Mouse (Mus musculus): ENCODE results near the gene Olfr66.
A peak's percentile ranks its signal among the peaks of the same experiment; 100 is the strongest.

Gene Olfr66

DNA sequence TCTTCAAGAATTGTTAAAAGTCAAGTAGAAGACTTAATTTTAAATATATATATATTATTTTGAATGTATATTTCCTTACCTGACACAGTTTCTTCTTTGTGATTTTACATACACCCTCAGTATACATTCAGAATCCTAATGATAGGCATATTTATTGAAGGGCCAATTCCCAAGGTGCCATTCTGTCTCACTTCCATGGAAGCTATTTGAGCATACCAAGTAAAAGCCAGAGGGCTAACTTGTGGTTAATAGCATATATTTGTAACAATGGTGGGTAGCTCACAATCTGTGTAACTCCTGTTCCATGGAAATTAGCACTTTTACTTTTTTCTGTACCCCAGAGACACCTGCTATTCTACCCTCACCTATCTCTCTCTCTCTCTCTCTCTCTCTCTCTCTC is at the start of gene Olfr66:
TSS of gene Olfr66 (minus strand) at position 101 of the 400 bp plus-strand sequence.
- DNase-seq (ENCODE audit: low spot score in 2 of 2) = no peak

- DNase-seq (ENCODE audit: low spot score in 2 of 2) = no peak
Measured at GRCm38 (mm10) chr7:103934264-103934663, 48.2 kb upstream of the Olfr66 start, which contains the start of gene Olfr632. TSS of gene Olfr632 (plus strand) at chr7:103934347.

DNA sequence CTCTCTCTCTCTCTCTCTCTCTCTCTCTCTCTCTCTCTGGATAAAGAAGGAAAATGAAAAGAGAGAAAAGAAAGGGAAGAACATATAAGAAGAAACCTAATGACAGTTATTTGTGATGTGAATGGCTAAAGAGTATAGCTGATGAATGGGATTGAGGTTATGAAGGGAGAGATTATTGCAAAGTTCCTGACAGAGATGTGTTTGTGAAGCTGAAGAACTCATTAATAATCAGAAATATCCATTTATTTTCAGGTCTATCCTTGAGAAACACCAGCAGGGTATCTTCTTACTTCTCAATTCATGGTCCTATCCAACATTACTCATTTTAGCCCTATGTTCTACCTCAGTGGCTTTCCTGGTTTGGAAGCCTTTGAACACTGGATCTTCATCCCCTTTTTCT is 42.5 kb upstream of the Olfr66 start, which contains the start of gene Olfr631:
TSS of gene Olfr631 (plus strand) at position 301 of the 400 bp plus-strand sequence.
- no peak for DNase-seq (ENCODE audit: low spot score in 2 of 2)

DNA sequence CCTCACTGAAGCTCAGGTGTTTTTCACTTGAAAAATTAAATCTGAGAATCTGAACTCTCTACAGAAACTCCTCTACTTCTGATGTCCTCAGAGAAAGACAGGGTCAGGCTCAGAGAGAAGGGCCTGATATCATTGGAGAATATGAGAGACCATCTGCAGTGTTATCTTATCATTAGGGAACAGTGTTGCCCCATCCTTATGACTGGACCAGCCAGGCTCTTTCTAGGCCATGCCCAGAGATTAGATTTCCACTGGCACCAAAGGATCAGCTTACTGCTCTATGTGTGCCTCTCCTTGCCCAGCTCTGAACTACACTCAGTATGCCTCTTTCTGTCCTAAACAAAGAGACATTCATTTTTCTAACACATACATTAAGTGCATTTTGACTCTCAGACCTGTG is 29.3 kb upstream of the Olfr66 start:
- DNase-seq (ENCODE audit: low spot score in 2 of 2) = no peak

DNA sequence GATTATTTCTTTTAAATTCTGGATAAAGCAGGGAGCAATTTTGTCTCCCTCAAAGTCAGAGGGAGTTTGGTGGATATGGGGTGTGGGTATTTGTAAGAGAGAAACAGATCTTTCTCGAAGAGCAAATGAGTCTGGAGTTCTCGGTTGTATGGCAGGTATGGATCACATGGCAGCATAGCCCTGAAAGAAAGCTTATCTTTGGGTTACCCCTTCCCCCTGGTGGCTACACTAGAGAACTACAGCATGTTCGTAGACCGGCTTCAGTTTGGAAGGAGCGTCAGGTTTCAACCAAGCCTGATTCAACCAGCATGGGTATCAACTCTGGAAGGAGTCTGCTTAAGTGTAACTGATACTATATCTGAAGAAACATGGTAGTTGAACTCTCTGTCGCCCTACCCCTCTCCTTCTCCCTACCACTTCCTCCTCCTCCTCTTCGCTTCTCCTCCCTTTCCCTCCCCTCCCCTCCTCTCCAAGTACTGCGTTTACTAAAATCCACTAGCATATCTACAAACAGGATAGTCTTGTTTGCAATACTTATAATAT is 27.0 kb upstream of the Olfr66 start:
- no peak for DNase-seq (ENCODE audit: low spot score in 2 of 2)

DNA sequence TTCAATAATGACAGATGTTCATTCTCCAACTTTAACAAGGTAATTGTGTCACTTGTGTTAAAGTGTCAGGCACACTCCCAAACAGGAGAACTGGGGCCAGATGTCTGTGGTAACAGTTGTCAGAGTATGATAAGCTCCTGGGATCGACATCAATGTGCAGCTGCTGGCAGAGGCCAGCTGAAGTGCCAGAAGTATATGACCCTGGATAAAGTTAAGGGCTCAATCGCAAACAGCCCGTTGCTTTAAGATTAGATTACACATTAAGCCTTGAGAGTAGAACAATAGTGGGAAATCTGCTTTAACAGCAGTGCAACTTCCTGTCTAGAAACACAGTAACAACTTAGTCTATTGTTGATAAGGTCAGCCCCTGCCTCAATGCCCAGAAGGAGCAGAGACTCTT is 24.0 kb upstream of the Olfr66 start:
- DNase-seq (ENCODE audit: low spot score in 2 of 2) = no peak

DNA sequence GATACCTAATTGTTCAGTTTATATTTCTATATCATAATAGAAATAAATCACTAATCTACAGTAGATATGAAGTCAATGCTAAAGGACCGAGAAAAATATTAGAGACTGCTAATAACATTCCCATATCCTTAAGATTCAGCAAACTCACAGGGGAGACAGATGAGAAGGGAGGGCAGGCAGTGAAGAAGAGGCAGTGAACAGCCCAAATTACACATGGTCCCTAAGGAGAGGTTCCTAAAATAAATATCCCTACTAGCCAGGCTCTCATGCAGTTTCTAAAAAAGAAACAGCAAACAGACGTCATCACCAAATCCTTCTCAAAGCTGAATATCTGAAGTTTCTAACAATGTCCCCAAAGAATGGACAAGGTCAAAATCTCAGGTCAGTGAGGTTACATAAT is 17.1 kb upstream of the Olfr66 start, which contains the start of gene Olfr65:
TSS of gene Olfr65 (plus strand) at position 301 of the 400 bp plus-strand sequence.
- DNase-seq (ENCODE audit: low spot score in 2 of 2) = no peak

DNA sequence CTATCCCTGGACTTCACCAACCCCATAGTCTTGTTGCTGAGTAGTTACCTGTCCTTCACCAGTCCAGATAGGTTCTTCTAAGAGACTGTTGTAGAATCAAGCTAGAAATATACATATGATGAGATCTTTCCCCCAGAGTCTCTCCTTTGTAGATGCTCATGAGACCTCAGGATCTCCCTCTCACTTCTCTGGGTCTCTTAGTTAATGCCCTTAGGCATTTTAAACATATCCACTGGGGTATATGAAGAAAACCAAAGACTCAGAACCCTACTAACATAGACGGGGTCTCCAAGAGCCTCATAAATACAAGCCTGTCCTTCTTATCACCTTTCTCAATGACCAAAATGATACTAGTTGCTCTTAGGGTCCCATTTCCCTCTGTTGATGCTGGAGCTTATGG is 8.3 kb upstream of the Olfr66 start, which contains the start of gene Olfr64:
TSS of gene Olfr64 (minus strand) at position 101 of the 400 bp plus-strand sequence.
- no peak for DNase-seq (ENCODE audit: low spot score in 2 of 2)

- no peak for DNase-seq (ENCODE audit: low spot score in 2 of 2)
Measured at GRCm38 (mm10) chr7:103877093-103877492, 9.0 kb downstream of the Olfr66 start.

- no peak for DNase-seq (ENCODE audit: low spot score in 2 of 2)
Measured at GRCm38 (mm10) chr7:103874451-103874850, 11.6 kb downstream of the Olfr66 start.

GRCm38 (mm10) chr7:103873064-103873463 is 13.0 kb downstream of the Olfr66 start:
- peak; percentile 1 to 7 for DNase-seq (ENCODE audit: low spot score in 2 of 2)

DNA sequence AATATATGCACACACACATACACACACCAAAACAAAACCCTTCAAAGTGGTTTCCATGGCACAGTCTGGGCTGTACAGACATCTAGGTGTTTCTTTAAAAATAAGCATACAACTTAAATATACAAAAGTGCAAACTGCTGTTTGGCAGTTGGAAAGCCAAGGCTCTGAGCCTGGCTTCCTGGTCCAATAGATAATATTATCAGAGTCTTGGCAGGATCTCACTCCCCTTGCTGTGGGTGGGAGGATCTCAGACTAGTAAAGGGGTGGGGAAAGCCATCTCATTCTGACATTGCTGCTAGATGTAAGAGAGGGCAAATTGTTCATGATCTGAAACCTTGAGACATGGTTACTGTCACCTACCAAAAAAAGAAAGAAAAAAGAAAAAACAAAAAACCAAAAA is 15.4 kb downstream of the Olfr66 start:
- no peak for DNase-seq (ENCODE audit: low spot score in 2 of 2)

GRCm38 (mm10) chr7:103865716-103866115 is 20.3 kb downstream of the Olfr66 start:
- no peak for DNase-seq (ENCODE audit: low spot score in 2 of 2)

DNA sequence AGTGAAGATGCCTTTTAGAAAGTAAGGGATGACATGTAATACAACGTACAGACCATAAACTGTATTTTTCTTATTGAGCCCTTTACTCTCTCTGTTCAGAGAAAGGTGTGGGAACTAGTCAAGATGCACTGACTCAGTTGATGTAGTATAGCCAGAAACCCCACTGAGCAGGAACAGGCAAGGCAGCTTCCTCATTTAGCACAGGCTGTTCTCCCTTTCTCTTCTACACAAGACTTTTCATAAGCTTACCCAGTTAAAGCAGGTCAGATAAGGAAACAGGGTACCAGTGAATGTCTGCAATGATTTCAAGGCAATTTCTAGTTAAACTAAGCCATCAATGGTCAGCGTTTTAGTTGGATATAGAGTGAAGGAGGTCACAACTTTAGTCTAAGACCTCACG is 24.5 kb downstream of the Olfr66 start:
- DNase-seq (ENCODE audit: low spot score in 2 of 2) = no peak

GRCm38 (mm10) chr7:103860855-103861254 is 25.2 kb downstream of the Olfr66 start:
- peak in 1 of 2 experiments; percentile 3 for DNase-seq (ENCODE audit: low spot score in 2 of 2)

GRCm38 (mm10) chr7:103859076-103859475 is 27.0 kb downstream of the Olfr66 start:
- DNase-seq (ENCODE audit: low spot score in 2 of 2) = no peak

GRCm38 (mm10) chr7:103854669-103855068 is 31.4 kb downstream of the Olfr66 start:
- DNase-seq (ENCODE audit: low spot score in 2 of 2) = no peak

- no peak for DNase-seq (ENCODE audit: low spot score in 2 of 2)
Measured at GRCm38 (mm10) chr7:103853090-103853489, 33.0 kb downstream of the Olfr66 start, which contains the start of gene Hbb-y. TSS of gene Hbb-y (minus strand) at chr7:103853216.

DNA sequence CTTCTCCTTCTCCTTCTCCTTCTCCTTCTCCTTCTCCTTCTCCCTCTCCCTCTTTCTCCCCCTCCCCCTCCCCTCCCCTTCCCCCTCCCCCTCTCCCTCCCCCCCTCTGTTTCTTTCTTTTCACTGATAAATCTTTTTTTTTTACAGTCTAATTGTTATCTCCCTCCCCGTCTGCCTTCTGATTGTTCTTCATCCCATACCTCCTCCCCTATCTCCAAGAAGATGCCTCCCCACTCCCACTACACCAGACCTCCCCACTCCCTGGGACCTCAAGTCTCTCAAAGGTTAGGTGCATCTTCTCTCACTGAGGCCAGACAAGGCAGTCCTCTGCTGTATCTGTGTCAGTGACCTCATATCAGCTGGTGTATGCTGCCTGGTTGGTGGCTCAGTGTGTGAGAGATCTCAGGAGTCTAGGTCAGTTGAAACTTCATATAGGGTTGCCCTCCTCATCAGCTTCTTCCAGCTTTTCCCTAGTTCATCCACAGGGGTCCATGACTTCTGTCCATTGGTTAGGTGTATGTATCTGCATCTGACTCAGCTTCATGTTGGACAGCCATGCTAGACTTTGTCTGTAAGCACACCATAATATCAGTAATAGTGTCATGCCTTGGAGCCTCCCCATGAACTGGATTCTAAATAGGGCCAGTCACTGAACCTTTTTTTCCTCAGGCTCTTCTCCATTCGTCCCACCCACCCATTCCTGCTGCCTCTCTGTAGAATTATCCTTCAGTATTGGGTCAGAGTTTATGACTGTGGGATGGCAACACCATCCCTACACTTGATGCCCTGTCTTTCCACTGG is 41.3 kb downstream of the Olfr66 start:
- no peak for DNase-seq (ENCODE audit: low spot score in 2 of 2)

- no peak for DNase-seq (ENCODE audit: low spot score in 2 of 2)
Measured at GRCm38 (mm10) chr7:103843034-103843433, 43.0 kb downstream of the Olfr66 start, which contains the start of gene Hbb-bh1. TSS of gene Hbb-bh1 (minus strand) at chr7:103843164.

GRCm38 (mm10) chr7:103840268-103840667 is 45.8 kb downstream of the Olfr66 start, which contains the start of gene Hbb-bh2:
TSS of gene Hbb-bh2 (minus strand) at chr7:103840520.
- DNase-seq (ENCODE audit: low spot score in 2 of 2) = no peak

Data from right cerebral cortex, adult 2 months (tissue).